Mouse (Mus musculus) hindlimb bud, embryonic 11.5 days (tissue): ENCODE results near the gene Relb.

ENCODE experiments used
- DNase-seq: peaks from one replicate; pipeline ENCODE4 v3.0.0-alpha.2; 2012; ENCODE audit warnings: low read depth, low spot score; ENCODE audit errors: extremely low spot score

Gene Relb

GRCm38 (mm10) chr7:19586269-19586668 is 43.0 kb downstream of the Relb start:
- no peak for DNase-seq

- no peak for DNase-seq
Observed at GRCm38 (mm10) chr7:19580634-19581033, 48.6 kb downstream of the Relb start.

DNA sequence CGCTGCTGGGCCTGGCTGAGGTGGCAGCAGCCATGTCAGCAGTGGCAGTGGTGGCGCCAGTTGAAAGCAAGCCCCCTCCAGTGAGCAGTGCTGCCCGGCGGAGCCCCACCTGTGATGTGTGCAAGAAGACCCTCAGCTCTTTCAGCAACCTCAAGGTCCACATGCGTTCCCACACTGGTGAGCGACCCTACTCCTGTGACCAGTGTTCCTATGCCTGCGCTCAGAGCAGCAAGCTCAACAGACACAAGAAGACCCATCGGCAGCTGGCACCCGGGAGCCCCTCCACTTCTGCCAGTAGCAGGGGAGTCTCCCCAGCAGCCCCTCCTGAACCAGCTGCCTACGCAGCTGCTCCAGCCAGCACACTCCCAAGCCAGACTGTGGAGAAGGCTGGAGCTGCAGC is 49.5 kb downstream of the Relb start:
- no peak for DNase-seq

GRCm38 (mm10) chr7:19578436-19578835 is 50.8 kb downstream of the Relb start:
- no peak for DNase-seq

DNA sequence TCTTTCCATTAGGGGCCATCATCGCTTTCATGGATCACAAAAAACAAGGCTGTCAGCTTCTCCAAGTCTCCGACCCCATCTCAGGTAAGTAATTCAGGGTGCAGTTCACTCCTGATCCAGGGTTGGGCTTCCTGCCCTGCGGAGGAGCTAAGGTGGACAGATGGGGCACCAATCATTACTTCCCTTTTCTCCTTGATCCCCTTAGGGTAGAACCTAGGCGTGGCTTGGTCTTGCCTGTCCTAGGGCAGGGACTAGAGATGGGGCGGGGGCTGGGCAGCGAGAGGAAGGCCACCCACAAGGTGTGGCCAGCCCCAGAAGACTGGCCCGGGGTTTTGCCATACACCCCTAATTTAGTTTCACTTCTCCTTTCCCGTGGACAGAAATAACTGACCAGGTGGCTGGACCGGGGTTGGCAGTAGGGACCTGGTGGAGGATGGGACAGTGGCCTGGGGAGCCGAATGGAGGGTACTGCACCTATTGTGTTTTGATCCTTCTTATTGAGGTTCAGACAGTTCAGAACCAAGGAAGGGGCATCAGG is 51.3 kb downstream of the Relb start:
- no peak for DNase-seq

GRCm38 (mm10) chr7:19577141-19577852 is 51.9 kb downstream of the Relb start, which contains the start of the genes Zfp296 and Gemin7:
Gene Zfp296, plus strand, starts transcription at chr7:19577287.
Gene Gemin7, minus strand, starts transcription at chr7:19577595.
- DNase-seq, result no peak

- no peak for DNase-seq
Observed at GRCm38 (mm10) chr7:19575559-19575958, 53.7 kb downstream of the Relb start.

DNA sequence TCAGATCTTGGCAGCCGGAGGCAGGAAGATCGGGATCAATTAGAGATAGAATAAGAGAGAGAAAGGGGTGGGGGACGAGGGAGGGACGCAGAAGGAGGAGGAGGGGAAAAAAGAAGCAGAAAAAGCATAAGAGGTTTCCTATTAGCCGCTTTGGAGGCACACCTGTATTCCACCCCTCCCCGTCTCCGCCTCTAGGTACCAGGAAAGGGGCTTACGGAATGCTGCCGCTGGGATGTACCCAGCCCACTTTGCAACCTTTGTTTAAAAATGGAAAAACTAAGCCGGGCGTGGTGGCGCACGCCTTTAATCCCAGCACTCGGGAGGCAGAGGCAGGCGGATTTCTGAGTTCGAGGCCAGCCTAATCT is 55.5 kb downstream of the Relb start:
- no peak for DNase-seq

GRCm38 (mm10) chr7:19572926-19573775 is 56.1 kb downstream of the Relb start:
- DNase-seq, result no peak

DNA sequence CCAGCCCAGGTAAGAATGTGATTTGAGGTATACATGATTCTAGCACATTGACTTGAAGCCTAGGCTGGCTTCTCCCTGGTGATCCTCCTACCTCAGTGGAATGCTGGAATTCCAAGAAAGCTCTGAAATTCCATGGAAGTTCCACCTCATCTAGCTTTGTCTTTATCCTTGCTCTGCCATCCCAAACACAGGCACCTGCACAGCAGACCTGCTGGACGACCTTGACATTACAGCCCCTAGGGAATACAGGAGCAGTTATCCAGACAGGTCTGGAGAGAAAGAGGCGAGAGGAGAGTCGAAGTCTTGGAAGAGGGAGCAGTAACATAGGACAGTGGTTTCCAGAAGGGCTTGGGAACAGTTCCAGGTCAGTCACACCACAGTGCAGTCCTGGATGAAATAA is 59.6 kb downstream of the Relb start:
- no peak for DNase-seq

DNA sequence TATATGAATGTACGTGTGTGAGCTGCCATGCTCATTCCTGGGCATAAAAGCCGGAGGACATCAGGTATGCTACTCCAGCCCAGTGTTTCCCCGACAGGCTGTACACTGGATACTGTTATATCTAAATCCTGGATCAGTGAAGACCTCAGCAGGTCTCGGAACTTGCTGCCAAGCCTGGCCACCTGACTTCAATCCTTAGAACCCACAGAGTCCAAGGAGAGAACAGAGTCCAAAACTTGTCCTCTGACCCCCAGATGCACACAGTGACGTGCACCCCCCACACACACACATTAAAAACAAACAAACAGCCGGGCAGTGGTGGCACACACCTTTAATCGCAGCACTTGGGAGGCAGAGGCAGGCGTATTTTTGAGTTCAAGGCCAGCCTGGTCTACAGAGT is 61.8 kb downstream of the Relb start:
- DNase-seq, result no peak

- DNase-seq, result no peak
Observed at GRCm38 (mm10) chr7:19565803-19566202, 63.4 kb downstream of the Relb start.

DNA sequence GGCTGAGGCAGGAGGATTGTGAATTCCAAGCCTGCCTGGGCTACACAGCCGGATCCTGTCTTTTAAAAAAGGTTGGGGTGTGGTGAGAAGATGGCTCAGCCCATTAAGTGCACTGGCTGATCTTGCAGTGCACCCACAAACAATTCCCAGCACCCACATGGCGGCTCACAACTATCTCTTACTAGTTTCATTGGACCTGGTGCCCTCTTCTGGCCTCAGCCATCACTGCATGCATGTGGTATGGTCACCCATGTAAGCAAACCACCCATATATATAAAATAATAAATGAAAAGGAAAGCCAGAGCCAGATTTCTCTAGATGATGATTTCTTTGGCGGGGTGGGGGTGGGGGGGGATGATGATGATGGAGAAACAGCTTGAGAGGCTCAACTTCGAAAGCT is 64.8 kb downstream of the Relb start:
- DNase-seq, result no peak

DNA sequence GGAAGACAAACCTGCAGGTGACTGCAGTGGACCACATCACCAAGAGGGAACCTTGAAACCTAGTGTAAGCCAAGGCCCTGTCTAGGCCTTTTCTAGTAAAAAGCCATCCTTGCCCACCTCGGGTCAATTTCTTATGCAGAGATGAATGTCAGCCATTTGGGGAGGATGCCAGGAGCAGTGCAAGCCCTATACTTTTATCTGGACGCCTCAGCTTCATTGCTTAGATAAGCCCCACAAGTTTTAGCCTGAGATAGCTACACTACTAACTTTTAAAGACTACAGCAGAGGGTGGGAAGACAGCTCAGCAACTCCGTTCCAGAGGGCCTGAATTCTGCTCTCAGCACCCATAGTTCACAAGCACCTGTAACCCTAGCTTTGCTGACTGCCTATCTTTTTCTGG is 65.4 kb downstream of the Relb start:
- DNase-seq, result no peak

DNA sequence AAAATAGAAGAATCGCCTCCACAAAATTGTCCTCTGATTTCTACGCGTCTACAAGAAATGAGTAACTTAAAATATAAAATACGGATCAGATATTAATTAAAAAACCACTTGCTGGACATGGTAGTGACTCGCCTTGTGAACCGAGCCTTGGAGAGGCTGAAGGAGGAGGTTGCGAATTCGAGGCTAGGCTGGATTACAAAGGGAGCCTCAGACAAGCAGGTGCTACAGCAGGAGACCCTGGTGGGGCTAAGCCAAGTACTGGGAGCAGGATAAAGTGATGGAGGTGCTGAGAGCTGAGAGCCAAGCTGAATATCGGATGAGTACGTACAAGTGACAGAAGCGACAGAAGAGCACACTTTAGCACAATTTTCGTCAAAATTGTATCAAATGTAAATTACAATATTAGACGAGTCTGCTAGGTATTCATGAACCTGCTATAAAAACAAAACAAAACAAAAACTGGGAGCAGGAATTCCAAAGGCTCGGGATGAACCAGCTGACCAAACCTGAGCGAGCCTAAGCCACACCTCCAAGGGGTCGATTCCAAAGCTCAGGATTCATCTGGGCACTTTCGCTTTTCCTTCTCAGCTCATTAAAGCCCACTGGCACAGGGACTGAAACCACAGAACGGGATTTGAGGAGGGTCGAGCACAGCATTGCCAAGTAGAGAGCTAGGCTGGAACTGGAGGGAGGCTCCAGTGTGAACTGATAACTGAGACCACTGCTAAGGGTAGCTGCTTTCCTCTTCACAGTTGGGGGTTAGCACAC is 66.4 kb downstream of the Relb start, which contains the start of gene Ppp1r37:
Ppp1r37 (minus strand) TSS at position 434 of the 768 bp plus-strand sequence.
- DNase-seq, result no peak

DNA sequence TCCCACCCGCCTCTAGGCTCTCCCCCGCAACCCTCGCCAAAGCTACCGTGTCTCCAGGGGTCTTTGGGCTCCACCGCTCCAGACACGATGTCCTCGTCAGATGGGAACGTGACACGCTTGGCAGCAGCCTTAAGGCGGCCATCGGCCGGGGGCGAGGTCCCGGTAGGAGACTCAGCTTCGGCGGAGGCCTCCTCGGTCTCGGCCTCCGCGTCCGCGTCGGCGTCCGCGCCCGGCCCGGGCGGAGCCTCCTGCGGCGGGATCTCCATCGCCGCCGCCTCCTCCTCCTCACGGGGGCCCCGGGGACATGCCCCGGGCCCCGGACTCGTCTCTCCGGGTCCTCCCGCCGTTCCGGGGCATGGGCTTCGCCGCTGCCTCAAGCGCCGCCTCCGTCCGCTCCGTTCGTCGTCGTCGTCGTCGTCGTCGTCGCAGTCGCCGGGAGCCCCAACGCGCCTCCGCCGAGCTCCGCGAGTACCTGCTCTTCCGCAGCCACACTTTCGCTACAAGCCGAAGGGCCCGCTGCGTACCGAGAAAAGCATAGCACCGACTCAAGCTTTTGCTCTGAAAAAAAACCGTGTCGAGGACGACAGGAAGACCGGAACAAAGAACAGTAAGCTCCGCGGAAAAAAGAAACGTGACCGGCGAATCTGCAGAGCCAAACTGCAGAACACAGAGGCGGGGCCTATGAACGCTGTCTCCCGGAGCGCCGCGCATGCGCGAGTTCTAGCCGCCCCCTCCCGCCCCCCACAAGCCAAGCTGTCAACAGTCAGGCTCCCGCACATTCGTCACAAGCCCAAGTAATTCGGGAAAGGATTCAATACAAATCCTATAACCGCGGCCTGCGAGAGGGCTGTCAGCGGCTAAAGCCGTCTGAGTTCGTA is 67.2 kb downstream of the Relb start:
- peak; percentile 85 for DNase-seq

GRCm38 (mm10) chr7:19561431-19561764 is 67.8 kb downstream of the Relb start:
- DNase-seq, result no peak

GRCm38 (mm10) chr7:19560491-19561260 is 68.6 kb downstream of the Relb start:
- no peak for DNase-seq

- no peak for DNase-seq
Observed at GRCm38 (mm10) chr7:19558965-19559364, 70.3 kb downstream of the Relb start.
